Mouse (Mus musculus) telencephalon, adult 2 months (tissue): ENCODE data around the gene Fam198b.
"Not testable (repeated sequence)": the region's sequence is repeated elsewhere in the genome, so short reads cannot be mapped to it uniquely, and the experiment has no call there.

ENCODE experiments used
- DNase-seq: peaks from one replicate; pipeline ENCODE4 v3.0.0-alpha.2; 2011; ENCODE audit warnings: low read depth, low spot score

Gene Fam198b

GRCm38 (mm10) chr3:79925950-79926697 is 41.8 kb downstream of the Fam198b start:
- DNase-seq, result no peak

DNA sequence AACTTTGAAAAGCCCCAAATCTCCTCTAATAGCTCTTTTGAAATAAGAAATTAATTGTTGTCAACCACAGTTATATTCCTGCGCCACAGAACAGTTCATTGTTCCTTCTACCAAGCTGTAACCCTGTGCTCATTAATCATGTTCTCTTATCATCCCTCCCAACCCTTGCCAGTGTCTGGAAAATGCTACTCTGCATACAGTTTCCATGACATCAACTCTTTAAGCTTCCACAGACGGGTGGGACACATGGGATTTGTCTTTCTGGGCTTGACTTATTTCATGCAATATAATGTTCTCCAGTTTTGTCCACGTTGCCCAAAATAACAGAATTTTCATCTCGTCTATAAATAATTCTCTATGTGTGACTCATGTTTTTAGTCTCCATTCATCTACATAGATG is 42.7 kb downstream of the Fam198b start:
- no peak for DNase-seq

DNA sequence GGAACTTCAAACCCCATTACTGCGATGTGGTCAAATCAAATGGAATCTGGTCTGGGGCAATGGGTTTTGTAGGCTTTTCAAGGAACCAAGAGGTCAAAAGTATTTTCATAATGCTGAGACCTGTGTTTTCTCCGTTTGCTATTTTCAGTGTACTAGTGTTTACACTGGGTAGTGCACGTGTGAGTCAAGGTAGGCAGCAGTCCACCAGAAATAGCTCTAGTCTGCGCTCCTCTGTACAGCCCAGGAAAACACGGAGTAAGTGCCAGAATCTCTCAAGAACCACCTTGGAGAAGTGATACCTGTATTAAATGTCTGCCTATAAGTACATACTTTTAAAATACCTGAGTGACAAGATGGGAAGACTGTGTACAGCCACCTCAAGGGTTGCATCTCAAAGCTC is 44.1 kb downstream of the Fam198b start:
- no peak for DNase-seq

DNA sequence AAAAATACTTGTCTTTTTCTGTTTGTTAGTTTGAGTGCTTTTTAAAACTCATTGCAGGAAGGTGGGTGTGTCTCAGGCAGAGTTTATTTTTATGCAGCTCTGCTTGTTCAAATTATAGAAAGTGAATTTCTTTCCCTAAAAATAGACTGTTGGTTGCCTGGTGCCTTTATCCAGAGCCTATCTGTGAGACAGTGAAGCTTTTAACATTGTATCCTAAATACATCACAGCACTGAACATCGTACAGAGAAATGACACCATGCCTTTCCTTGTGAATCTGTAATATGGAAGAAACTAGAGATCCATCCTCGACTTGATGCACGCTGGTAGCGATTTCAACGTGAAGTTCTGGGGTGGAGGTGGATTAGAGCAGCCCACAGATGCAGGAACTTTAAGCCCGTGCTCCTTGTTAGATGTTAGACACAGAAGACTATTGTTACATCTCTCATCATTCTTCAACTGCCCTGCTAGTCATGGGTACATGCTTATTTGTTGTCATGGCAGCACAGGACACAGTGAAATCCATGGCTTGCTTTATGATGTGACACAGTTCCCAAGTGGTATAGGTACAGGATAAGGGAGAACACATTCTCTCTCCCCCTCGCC is 45.9 kb downstream of the Fam198b start:
- peak; percentile 84 for DNase-seq

DNA sequence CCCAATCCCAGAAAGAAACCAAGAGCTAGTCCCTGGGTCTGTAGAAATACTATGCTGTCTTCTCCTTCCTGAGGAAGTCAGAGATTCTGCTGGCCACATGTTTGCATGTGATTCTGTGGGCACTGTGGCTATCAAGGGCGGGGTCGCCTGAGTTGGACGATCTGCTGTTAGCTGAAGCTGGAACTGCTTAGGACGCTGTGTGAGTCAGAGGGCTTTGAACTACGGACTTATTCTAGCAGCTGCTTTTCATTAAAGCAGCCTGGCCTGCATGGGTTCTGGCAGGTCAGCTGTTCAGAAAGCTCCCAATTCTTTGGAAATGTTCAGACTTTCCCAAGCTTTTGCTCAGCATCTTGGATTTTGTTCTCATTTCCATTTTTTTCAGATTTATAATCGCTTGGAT is 51.9 kb downstream of the Fam198b start:
- no peak for DNase-seq

- DNase-seq, result no peak
Observed at GRCm38 (mm10) chr3:79936730-79937447, 52.6 kb downstream of the Fam198b start.

DNA sequence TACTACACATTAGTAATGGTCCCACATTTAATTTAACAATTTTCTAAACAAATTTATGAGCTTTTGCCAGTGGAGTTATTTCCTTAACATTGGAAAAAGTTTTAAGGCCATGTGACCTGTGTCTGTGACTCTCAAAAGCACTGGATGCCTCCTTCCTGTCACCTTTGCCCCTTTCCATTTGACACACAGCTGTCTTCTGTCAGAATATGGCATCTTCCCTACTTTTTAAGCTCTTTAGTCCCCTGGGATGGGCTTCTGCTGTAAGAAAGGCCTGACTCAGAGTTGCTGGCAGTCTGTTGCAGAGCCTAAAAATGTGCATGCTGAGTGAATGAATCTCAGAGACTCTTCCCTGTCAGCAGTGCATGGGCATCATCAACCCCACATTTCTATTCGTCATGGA is 63.4 kb downstream of the Fam198b start:
- DNase-seq, result no peak

DNA sequence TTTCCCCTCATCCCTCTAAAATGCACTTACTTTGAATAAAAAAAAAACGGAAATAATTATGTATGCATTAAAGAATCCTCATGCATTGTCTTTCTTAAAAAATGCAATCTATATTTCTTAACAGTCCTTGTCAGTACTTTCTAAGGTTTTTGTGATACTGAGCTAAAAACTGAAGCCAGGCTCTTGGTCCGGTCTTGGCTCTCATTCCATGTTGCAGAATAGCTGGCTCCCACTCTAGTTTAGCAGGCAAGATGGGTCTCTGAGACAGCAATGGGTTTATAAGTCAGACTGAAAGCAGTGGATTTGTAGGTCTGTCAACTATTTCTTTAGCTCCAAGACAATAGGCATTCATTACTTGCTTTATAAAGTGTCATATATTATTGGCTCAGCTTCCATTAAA is 63.8 kb downstream of the Fam198b start:
- DNase-seq, result no peak

- DNase-seq, result no peak
Observed at GRCm38 (mm10) chr3:79953164-79953759, 68.9 kb downstream of the Fam198b start.

DNA sequence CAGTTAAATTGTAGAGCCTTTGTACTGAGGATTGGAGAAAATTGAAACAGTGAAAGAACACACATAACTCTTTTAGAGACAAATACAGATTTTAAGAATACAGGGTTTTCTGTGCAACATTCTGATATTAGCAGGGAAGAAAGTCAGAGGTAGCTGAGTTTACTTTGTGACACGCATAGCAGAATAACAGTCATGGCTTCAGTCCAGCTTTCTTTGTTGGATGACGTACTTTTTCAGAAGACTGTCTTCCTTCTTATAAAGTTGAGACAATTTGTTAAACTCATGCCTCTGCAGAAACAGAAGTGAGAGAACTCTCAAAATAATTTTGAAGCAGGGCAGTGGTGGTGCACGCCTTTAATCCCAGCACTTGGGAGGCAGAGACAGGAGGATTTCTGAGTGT is 70.9 kb downstream of the Fam198b start:
- DNase-seq, result no peak

DNA sequence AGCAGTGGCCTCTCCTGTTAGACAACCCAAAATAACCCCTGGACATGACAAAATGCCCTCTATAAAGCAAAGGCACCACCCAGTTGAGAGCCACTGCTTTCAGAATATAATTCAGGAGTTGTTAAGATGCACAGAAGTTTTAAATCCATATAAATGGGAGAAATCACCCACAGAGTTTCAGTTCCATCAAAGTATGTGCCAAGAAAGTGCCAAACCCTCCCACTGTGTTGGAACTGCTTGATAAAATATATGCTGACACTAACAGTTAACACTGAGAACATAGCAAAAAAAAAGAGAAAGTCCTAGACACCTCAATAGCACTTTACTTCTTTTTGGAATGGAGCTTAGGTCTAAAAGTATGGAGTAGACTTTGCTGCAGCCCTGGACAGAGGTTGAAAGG is 72.5 kb downstream of the Fam198b start:
- peak; percentile 67 for DNase-seq

GRCm38 (mm10) chr3:79957752-79958151 is 73.4 kb downstream of the Fam198b start:
- peak; percentile 49 for DNase-seq

GRCm38 (mm10) chr3:79966709-79967108 is 82.4 kb downstream of the Fam198b start:
- DNase-seq, result no peak

- no peak for DNase-seq
Observed at GRCm38 (mm10) chr3:79967346-79967745, 83.0 kb downstream of the Fam198b start.

- DNase-seq, result no peak
Observed at GRCm38 (mm10) chr3:79968426-79968825, 84.1 kb downstream of the Fam198b start.

- DNase-seq, result not testable (repeated sequence)
Observed at GRCm38 (mm10) chr3:79969536-79969935, 85.2 kb downstream of the Fam198b start.

DNA sequence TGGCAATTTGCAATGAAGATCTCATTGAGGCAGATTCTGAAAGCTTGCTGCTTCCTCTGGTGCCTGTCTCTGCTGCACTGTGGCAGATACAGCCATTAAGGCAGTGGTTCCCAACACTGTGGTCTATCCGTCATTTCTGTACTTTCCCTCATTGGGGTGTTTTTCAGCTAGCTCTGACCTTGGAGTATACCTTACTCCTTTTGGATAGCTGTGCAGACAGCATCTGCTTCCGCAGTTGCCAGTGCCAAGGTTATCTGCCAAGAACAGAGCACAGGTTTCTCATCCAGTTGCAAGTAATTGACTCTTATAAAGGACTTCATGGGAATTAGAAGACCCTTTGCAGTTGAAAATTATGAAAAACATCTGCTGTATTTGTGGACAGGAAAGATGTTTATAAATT is 85.7 kb downstream of the Fam198b start:
- no peak for DNase-seq

GRCm38 (mm10) chr3:79970498-79970897 is 86.2 kb downstream of the Fam198b start:
- no peak for DNase-seq

DNA sequence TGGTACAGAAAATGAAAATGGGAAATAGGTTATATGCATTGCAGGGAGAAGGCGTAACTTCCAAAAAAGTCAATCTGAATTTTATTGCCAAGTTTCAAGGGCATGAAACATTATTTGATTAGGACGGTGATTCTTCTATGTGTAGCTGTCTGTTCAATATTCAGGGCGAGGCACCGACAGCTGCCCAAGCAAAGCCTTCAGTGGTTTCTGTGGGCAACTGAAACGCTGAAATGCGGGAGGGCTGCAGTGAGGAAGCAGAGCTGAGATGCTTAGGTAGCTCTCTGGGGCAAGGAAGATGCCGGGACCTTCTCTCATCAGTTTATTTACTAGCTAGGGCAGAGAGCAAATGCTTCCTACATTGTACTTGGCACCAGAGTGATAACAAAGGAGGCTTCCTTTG is 87.2 kb downstream of the Fam198b start:
- no peak for DNase-seq

- DNase-seq, result no peak
Observed at GRCm38 (mm10) chr3:79976786-79977185, 92.5 kb downstream of the Fam198b start.

GRCm38 (mm10) chr3:79977656-79978450 is 93.5 kb downstream of the Fam198b start:
- DNase-seq, result no peak

- DNase-seq, result no peak
Observed at GRCm38 (mm10) chr3:79980714-79981113, 96.4 kb downstream of the Fam198b start.
